Mouse (Mus musculus): ENCODE results near the gene Olfr577. TPM values are rescaled to one million over a fixed set of nuclear protein-coding genes. Genes with fewer than 3 reads are reported as not detected.

Gene Olfr577
- polyA plus RNA-seq, 1 experiment from 2014 or later = not detected

Other genes starting within 250 kb of the Olfr577 start
- gene Olfr559, start 248.5 kb downstream of the Olfr577 start, polyA plus RNA-seq (2016; fragmentation: Nextera tagmentation; extraction: Ambion mirVana) = not detected in 2 replicates
- gene Olfr560, start 216.6 kb downstream of the Olfr577 start, polyA plus RNA-seq (2016; fragmentation: Nextera tagmentation; extraction: Ambion mirVana) = not detected in 2 replicates
- gene Olfr78, start 216.5 kb downstream of the Olfr577 start, polyA plus RNA-seq (2016; fragmentation: Nextera tagmentation; extraction: Ambion mirVana) = not detected in 2 replicates
- not detected in 2 replicates for gene Olfr561, start 204.7 kb downstream of the Olfr577 start, polyA plus RNA-seq (2016; fragmentation: Nextera tagmentation; extraction: Ambion mirVana)
- not detected in 2 replicates for gene Olfr564, start 172.5 kb downstream of the Olfr577 start, polyA plus RNA-seq (2016; fragmentation: Nextera tagmentation; extraction: Ambion mirVana)
- gene Olfr566, start 117.2 kb downstream of the Olfr577 start, polyA plus RNA-seq (2016; fragmentation: Nextera tagmentation; extraction: Ambion mirVana) = not detected in 2 replicates
- not detected in 2 replicates for gene Olfr568, start 98.8 kb downstream of the Olfr577 start, polyA plus RNA-seq (2016; fragmentation: Nextera tagmentation; extraction: Ambion mirVana)
- gene Olfr569, start 85.1 kb downstream of the Olfr577 start, polyA plus RNA-seq (2016; fragmentation: Nextera tagmentation; extraction: Ambion mirVana) = not detected in 2 replicates
- gene Olfr570, start 81.4 kb downstream of the Olfr577 start, polyA plus RNA-seq (2016; fragmentation: Nextera tagmentation; extraction: Ambion mirVana) = not detected in 2 replicates
- gene Olfr571, start 58.4 kb downstream of the Olfr577 start, polyA plus RNA-seq (2016; fragmentation: Nextera tagmentation; extraction: Ambion mirVana) = not detected in 2 replicates
- gene Olfr572, start 51.5 kb downstream of the Olfr577 start, polyA plus RNA-seq (2016; fragmentation: Nextera tagmentation; extraction: Ambion mirVana) = not detected in 2 replicates
- not detected in 2 replicates for gene Olfr573-ps1, start 33.4 kb downstream of the Olfr577 start, polyA plus RNA-seq (2016; fragmentation: Nextera tagmentation; extraction: Ambion mirVana)
- gene Olfr574, start 27.5 kb downstream of the Olfr577 start, polyA plus RNA-seq (2016; fragmentation: Nextera tagmentation; extraction: Ambion mirVana) = not detected in 2 replicates
- not detected in 2 replicates for gene Olfr575, start 17.2 kb downstream of the Olfr577 start, polyA plus RNA-seq (2016; fragmentation: Nextera tagmentation; extraction: Ambion mirVana)
- not detected in 2 replicates for gene Olfr576, start 13.3 kb downstream of the Olfr577 start, polyA plus RNA-seq (2016; fragmentation: Nextera tagmentation; extraction: Ambion mirVana)
- not detected in 2 replicates for gene Olfr578, start 13.4 kb upstream of the Olfr577 start, polyA plus RNA-seq (2016; fragmentation: Nextera tagmentation; extraction: Ambion mirVana)
- not detected in 2 replicates for gene Olfr582, start 62.1 kb upstream of the Olfr577 start, polyA plus RNA-seq (2016; fragmentation: Nextera tagmentation; extraction: Ambion mirVana)
- gene Olfr583, start 75.4 kb upstream of the Olfr577 start, polyA plus RNA-seq (2016; fragmentation: Nextera tagmentation; extraction: Ambion mirVana) = not detected in 2 replicates
- gene Olfr584, start 105.9 kb upstream of the Olfr577 start, polyA plus RNA-seq (2016; fragmentation: Nextera tagmentation; extraction: Ambion mirVana) = not detected in 2 replicates
- not detected in 2 replicates for gene Olfr585, start 121.8 kb upstream of the Olfr577 start, polyA plus RNA-seq (2016; fragmentation: Nextera tagmentation; extraction: Ambion mirVana)
- not detected in 2 replicates for gene Olfr586, start 149.7 kb upstream of the Olfr577 start, polyA plus RNA-seq (2016; fragmentation: Nextera tagmentation; extraction: Ambion mirVana)
- not detected in 2 replicates for gene Olfr588-ps1, start 164.9 kb upstream of the Olfr577 start, polyA plus RNA-seq (2016; fragmentation: Nextera tagmentation; extraction: Ambion mirVana)
- not detected in 2 replicates for gene Olfr589, start 180.4 kb upstream of the Olfr577 start, polyA plus RNA-seq (2016; fragmentation: Nextera tagmentation; extraction: Ambion mirVana)
- gene Olfr591, start 202.4 kb upstream of the Olfr577 start, polyA plus RNA-seq (2016; fragmentation: Nextera tagmentation; extraction: Ambion mirVana) = not detected in 2 replicates
- not detected in 2 replicates for gene Olfr592, start 208.9 kb upstream of the Olfr577 start, polyA plus RNA-seq (2016; fragmentation: Nextera tagmentation; extraction: Ambion mirVana)
- not detected in 2 replicates for gene Olfr593, start 235.9 kb upstream of the Olfr577 start, polyA plus RNA-seq (2016; fragmentation: Nextera tagmentation; extraction: Ambion mirVana)
- not detected in 2 replicates for gene Olfr594, start 241.1 kb upstream of the Olfr577 start, polyA plus RNA-seq (2016; fragmentation: Nextera tagmentation; extraction: Ambion mirVana)